Mouse (Mus musculus): ENCODE data around the gene Parva.

Gene Parva

DNA sequence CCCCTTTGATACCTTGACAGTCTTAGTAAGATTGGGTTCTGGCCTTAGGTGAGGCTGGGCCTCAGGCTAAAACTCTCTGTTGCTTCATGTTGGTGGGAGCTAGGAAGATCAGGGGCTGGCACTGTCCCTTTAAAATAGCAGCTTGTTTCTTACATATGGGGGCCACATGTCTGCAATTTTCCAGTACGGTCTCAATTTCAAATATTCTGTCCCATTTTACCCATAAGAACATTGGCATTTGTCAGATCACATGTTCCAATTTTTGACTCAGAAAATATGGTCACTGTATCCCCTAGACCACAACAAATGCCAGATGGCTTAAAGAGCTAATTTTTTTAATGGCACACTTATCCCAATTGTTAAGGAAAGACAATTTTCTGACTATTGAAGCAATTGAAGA lies 85.6 kb downstream of the Parva start:
- DNase-seq (ENCODE audit: low spot score), result no peak

DNA sequence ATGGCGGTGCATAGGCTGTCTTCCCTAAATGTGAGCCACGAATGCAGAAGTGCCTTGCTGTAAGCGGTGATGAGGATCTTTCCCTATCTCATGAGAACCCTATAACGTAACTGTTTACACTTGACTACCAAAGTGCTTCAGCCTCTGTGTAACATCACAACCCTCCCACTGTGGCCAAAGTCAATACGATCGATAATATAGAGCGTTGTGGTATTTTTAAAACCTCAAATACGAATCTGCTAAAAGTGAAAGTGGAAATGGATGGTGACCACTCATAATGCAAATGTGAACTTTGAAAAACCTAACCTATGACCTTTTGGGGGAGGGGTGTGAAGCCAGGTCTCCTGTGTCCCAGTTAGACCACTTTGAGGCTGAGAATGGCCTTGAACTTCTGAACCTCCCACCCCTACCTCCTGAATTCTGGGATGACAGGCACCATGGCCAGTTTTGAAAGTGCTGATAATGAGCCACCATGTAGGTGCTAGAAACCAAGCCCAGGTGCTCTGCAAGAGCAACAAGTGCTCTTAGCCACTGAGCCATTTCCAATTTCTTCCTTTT lies 87.4 kb downstream of the Parva start:
- DNase-seq (ENCODE audit: low spot score), result no peak

DNA sequence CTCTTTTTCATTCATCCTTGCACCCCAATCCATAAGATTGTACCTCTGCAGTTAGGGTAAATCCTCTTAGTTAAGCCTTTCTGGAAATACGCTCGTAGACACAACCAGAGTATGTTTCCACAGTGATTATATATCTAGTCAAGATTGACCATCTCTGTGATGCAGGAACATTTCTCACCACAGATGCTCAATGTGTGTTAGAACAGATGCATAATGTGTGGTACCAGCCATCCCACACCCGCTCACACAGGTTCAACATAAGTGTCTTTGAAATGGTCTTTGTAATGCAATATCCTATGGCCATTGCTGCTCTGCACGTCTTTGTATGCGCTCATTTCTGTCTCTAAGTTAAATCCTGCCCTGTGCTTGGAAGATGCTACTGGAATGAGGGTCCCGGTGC lies 98.2 kb downstream of the Parva start:
- DNase-seq (ENCODE audit: low spot score), result no peak

DNA sequence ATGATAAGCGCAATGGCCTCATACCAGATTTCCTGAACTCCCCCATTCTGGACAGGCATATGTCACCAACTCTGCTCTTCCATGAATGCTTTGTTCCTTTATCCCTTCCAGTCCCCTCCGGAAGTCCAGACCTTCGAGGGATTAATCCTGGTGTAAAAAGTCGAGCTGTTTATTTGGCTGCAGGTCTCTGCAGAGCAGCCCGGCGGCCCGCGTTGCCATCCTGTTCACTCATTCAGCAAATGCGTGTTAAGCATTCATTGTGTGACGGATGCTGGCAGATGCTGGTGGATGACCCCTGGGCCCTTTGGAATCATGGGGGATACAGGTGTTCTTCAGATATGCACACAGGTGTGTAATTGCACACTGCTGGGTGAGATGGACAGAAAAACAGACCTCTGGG lies 98.9 kb downstream of the Parva start:
- DNase-seq (ENCODE audit: low spot score), result no peak

DNA sequence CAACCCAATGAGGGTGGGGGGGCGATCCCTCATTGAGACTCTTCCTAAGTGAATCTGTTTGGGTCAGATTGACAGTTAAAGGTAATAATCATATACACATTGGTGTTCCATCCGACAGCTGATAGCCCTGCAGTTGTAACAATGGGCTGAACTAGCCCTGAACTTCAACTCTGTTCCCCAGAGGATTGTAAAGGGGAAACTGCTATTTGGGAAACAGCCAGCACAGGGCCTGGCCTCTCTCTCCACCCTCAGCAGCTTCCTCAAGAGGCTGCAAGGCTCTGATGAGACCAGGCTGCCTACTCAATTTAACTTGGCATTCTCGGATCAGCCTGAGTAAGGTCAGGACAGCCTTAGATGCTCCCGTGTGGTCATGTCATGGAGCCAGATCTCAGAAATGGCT lies 99.9 kb downstream of the Parva start:
- DNase-seq (ENCODE audit: low spot score), result no peak

DNA sequence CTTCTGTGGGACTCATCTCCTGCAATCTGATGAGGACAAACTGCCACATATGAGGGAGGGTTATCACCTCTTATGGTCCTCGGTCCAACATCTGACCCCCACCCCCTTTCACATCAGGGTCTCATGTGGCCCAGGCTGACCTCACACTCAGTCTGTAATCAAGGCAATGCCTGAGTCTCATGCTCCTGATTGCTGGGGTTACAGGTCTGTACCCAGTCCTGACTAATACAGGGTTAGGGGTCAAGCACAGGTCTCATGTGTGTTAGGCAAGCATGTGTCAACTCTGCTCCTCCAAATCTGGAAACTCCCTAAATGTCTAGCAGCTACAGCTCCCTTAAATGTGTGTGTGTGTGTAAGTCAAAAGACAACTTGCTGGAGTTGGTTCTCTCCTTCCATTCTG lies 100.8 kb downstream of the Parva start:
- no peak for DNase-seq (ENCODE audit: low spot score)

DNA sequence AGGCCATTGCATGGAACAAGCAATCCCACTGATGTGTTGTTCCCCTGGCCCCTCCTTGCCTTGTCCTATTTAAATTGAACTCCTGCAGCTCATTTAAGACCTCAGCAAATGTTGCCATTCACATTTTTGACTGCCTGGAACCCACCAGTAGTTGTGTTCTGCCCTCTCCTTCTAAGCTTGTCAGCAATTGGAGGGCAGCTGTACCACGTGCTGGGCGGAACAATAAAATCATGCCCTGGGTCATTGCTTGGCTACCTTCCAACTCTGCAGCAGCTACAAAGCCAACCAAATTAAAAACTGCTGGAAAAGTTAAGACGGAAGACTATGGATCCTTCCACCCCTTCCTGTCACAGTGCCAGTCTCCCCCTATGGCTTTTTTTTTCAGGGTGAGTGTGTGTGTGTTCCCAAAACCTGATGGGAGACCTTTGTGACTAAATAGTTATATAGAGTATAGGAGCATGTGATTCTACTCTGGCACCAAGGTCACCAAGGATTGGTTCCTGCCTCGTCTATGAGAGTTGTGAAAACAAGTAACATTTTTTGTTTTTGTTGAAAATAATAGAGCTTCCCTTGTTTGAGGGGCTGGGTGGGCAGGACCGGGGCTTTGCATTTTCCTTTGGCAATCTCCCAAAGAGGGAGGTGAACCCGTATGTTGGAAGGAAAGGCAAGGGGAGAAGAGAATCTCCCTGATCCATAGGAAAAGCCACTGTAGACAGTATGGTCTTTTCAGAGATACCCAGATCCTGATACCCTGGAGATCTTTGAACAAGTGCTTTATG lies 101.5 kb downstream of the Parva start:
- no peak for DNase-seq (ENCODE audit: low spot score)

DNA sequence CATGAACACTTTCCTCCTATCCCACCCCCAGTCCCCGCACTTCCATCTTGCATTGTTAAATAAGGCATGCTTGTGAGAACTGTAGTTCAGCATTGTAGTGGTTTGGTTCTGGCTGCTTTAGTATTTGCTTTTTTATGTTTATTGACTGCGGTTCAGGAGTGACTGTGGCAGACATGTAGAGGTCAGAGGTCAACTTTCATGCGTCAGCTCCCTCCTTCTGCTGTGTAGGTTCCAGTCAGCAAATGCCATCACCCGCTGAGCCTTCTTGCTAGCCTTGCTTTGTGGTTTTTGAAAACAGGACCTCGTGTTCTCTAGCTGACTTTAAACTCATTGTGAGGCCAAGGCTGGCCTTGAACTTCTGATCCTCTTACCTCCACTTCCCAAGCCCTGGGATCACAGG lies 103.6 kb downstream of the Parva start:
- no peak for DNase-seq (ENCODE audit: low spot score)

DNA sequence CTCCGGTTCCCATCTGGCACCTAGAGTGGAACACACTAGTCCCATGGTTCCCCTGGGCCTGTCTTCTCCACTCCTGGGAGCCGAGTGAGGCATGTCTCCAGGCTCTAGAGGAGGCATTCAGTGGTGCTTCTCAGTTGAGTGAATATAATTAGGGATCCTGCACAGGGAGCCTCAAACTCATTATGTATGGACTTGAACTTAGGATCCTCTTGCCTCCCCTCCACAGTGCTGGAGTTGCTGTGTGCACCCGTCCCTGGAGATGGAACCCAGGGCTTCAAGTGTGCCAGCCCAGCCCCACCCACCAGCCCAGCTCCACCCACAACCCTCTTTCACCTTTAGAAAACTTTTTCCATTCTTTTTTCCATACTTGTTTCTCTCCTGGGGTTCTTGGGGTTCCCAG lies 106.8 kb downstream of the Parva start:
- DNase-seq (ENCODE audit: low spot score), result no peak

DNA sequence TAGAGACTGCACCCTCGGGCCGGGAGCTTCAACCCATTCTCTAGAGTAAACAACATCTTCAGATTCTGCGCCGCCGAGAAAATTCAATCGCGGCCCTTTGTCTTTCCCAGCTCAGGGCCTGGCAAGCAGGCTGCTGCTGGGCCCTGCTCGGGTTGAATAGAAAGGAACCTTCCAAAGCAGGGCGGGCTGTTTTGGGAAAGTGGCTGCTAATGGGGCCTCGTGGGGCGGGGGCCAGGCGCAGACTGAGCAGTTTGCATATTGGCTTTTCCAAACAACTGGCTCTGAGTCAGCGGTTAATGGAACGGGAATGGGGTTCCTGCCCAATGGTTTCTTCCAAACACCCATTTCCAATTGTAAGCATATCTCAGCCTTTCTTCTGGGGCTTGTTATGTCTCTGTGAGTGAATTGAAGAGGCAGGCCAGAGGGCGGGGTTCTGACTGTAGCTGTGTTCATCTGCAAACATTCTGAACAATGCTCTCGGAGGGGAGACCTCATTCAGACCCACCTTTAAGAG lies 108.2 kb downstream of the Parva start:
- no peak for DNase-seq (ENCODE audit: low spot score)

DNA sequence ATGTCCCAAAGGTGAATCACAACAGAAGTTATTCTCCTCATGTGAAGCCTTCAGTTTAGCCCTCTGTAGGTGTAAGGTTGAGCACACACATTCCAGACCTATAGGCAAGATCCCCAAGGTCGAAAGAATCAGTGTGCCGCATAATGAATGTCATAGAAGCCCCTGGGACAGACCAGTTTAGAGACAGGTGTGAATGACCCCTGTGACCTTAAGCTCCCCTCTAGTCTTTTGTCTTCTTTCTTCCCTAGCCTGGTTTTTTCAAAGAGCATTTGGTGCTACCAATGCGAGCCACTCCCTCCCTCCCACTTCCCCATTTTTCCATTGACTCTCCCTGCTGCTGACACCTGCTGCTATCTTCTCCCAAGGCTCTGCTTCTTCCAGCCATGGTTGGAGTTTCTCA lies 121.8 kb downstream of the Parva start:
- no peak for DNase-seq (ENCODE audit: low spot score)

DNA sequence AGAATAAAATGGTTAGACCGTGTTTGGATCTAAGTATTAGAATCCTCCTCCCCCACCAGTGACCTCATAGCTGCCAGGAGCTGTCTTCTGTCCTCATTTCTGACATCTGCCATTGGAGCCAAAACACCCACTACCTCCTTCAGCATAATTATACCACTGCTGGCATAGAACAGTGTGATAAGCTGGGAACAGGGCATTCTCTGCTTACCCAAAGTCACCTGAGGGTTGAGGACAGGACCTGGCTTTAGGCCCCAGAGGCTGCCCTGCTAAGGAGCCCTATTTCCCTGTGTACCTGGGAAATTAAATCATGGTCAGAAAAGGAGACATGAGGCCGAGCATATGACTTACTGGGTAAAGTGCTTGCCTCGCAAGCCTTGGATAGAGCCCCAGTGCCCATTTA lies 134.2 kb downstream of the Parva start:
- DNase-seq (ENCODE audit: low spot score), result no peak

DNA sequence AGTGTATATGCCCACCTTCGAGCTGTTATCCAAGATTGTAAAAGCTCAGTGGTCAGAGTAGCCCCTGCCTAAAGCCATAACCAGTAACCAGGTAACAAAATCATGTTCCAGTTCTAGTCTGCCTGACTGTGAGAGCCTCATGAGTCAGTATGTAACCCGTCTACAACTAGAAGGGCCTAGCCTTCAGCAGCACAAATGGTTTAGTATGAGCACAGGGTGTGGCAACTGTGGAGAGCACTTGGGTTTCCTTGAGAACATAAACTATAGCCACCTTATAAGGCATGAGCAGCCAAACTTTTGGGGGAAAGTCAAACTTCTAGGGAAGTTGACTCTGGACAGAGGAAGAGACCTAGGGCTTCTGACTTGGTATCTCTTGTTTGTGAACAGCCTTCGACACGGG lies 139.7 kb downstream of the Parva start:
- DNase-seq (ENCODE audit: low spot score), result no peak

DNA sequence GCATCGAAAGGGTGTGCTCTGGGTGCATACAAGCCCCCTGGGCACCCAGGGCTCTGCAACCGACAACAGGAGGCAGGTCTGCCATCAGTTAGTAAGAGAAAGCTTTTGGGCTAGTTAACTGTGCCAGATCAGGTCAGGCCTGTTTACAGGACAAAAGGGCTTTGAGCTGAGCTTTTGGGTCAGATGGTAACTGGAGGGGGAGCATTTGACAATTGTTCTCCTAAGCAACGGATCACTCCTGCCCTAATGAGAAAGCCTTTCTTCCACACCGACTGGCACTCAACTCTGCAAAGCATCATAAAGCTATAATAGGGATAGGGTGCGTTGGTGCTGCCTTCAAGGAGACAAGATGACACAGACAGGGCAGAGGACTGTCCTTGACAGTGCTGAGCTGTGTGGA lies 141.7 kb downstream of the Parva start:
- DNase-seq (ENCODE audit: low spot score), result no peak

DNA sequence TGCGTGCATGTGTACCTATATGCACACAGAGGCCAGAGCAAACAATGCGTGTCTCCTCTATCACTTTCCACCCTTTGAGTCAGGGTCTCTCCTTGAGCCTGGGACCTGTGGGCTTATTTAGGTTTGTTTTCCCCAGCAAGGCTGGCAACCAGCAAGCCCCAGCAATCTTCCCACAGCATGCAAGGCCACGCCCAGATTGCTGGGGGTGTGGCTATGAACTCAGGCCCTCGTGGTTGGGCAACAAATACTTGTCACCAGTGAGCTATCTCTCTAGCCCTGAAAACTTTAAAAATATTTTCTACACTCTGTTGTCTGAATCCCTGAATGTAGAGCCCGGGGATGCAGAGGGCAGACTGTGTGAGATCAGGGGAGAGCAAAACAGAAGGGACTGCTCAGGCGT lies 154.3 kb downstream of the Parva start:
- no peak for DNase-seq (ENCODE audit: low spot score)

DNA sequence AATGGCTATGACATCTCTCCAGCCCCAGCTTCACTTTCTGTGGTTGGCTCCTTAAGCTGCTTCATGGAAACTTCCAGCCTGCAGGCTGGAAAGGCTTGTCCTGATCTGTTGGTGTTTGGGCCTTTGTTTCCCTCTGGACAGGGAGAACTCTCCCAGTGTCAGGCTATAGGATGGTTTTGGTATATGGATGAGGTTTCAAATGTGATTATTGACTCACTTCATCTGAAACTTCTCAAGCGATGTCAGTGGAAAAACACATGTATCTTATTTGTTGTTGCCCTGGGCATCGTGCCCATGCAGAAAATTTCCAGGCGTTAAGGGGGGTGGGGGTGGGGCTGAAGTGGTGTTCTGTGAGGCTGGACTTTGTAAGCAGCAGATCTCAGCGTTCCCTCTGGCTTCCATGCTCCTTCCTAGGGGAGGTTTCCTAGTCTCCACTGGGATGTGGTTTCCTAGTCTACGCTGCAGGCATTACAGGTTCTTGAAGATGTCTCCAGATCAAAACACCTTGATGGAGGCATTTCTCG lies 155.6 kb downstream of the Parva start:
- DNase-seq (ENCODE audit: low spot score), result no peak

DNA sequence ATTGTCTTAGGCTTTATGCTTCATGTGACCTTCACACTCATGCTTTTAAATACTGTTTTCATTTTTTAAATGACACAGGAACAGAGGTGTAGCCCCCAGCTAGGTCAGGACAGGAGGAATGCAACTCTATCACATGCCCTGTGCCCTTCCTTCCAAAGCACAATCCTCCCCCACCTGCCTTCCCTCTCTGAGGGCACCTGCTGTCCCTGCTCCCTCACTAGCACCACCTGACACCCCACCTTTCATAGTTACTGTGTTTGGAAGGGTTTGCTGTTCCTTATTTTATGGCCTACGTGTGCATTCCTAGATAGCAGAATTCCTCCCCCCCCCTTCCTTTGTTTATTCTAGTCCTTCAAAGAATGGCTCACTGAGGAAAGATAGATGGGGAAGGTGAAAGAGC lies 160.1 kb downstream of the Parva start:
- no peak for DNase-seq (ENCODE audit: low spot score)

DNA sequence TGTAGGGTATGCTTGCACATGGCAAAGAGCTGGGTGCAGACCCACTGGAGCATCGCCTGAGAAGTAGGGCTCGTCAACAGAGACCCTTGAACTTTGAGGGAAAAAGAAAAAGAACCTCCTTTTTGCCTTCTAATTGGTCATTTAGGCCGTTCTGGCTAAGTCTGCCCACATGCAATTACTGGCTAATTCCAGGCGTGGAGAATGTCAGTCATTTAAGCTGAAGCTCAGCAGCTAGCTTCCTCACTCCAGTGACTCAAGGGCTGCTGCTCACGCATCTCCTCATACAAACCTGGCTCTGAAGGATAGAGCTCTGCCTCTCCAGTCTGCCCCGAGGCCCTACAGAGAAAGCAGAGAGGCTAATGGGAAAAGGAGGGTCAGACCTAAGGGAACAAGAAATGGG lies 162.2 kb downstream of the Parva start:
- no peak for DNase-seq (ENCODE audit: low spot score)

DNA sequence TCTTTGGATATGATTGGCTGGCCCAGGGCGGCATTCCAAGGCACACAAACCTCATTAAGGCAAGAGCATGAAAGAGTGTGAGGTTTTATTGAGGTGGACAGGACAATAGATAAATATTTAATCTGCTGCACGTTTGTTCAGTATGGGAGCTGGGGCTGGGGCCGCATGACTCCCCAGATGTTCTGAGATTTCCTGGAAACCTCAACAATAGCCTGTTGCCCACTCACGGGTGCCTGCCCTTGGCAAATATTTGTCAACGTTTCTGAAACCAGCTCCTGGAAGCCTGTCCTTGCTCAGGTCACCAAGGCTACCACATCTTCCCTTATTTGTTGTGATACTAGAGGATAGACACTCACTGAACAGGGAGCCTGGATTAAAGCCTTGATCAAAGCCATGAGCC lies 166.3 kb downstream of the Parva start:
- DNase-seq (ENCODE audit: low spot score), result no peak

DNA sequence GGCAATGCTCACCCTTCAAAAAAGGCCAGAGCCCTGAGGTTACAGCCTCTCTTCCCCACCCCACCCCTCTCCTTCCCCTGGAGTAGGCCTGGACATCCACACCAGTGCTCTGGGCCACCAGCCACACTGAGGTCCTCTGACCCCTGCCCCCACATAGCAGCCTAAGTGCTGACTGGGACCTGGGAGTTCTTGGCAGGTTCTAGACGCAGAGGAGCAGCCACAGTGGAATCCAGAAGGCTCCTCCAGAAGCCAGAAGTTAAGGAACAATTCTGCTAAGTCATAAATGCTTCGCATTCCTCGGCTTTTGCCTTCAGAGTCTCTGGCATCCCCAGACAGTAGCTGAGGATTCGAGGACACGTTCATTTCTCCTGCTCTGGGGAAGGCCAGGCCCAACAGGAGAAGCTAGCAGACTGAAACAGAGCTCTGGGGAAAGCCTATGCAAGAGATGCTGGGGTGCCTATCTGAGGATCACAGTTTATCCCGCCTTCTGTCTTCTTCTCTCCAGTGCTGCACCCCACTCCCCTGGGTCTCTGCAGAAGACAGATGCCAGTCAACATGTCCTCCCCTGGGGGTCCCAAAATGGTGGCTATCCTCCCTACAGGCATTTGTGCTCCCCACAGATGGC lies 168.0 kb downstream of the Parva start:
- DNase-seq (ENCODE audit: low spot score), result no peak

DNA sequence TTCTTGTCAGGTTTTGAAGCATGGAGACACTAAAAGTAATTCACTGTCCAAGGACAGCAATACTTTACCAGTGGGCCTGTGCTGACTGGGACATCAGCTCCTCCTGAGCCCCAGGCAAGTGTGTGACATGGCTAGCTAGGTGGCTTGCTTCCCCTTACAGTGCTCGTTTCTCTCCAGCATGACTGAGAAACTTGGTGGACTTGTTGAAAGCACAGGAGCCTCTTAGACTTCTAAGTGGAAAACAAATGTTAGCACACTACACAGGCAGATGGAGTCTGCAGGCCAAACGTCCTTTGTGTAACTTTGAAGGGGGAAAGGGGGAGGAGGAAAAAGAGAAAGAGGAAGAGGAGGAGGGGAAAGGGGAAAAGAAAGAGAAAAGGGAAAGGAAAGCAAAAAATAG lies 172.3 kb downstream of the Parva start:
- DNase-seq (ENCODE audit: low spot score), result no peak

DNA sequence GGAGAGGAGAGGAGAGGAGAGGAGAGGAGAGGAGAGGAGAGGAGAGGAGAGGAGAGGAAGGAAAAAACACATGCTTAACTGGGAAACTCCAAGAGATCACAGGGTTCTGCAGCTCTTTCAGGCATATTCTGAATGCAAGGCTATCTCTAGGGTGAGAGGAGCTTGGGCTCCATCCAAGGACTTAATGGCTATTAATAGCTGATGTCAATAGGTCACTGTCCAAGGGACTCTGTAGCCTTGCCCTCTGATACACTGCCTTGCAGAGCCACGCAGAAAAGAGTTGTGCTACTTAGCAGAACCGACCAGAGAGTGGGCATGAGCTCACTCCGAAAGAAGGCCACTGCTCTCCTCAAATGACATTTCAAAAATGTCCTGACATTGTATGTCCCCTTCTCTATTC lies 172.9 kb downstream of the Parva start:
- DNase-seq (ENCODE audit: low spot score), result no peak

DNA sequence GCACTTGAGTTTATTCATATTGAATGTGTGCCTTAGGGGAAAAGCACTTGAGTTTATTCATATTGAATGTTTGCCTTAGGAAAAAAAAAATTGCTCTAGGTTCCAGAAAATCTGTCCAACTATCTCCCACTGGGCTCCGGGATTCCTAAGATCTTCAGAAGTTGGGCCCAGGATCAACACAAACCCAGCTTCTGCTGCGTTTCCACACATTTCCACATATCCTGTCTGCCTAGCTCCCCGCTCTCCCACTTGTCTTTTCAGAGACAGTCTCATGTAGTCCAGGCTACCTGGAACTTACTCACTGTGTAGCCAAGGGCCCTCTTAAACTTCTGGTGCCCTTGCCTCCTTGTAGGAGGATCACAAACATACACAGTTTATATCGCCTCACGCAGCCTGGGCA lies 175.7 kb downstream of the Parva start:
- DNase-seq (ENCODE audit: low spot score), result no peak
